Mouse (Mus musculus) layer of hippocampus, adult 8-10 months (tissue): ENCODE measurements around the gene Cuedc1. TPM values are rescaled to one million over a fixed set of nuclear protein-coding genes. Genes with fewer than 3 reads are reported as not detected.

Experiments used
- DNase-seq, 2 experiments: peaks; one replicate each; pipeline ENCODE4 v3.0.0; 2022; ENCODE audit warnings: low spot score in 2 of 2
- total RNA-seq, 4 experiments: library from RNA; stranded (reverse); gene quantifications; 2 replicates each; pipeline ENCODE4 v1.2.4; 2022

Cuedc1 gene
- total RNA-seq = 10 to 100 TPM; 30.9 to 38.7 (median 33.4) TPM

DNA sequence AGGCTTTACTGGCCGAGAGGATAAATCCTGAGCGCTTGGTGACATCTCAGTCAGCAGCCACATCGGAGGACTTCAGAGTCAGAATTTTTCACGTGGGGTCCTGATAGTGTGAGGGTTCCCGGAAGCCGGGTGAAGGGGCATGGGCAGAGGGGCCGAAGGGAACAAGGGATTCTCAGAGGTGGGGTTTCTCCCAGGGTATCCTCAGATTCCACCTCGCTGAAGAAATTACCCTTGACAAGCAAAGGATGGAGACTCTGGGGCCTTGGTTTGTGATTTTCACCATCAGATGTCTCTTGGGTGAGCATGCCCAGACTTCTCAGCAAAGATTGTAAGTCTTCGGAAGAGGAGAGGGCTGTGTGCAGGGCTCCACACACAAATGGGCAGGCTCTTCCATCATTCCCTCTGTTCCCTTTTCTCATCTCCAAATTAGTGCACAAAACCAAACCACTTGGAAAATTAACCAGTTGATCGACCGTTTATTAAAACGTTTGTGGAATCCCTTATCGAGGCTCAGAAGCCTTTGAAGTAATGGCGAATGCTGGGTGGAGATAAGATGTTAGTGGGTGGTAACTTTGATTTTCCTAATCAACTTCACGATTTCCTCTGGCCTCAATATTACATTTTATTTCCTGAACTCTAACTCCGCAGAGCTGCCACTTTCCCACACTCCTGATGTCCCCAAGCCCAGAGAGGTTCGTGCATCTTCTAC is at the start of gene Cuedc1:
Cuedc1 (plus strand) TSS at position 38 of the 709 bp plus-strand sequence.
- DNase-seq = no peak

DNA sequence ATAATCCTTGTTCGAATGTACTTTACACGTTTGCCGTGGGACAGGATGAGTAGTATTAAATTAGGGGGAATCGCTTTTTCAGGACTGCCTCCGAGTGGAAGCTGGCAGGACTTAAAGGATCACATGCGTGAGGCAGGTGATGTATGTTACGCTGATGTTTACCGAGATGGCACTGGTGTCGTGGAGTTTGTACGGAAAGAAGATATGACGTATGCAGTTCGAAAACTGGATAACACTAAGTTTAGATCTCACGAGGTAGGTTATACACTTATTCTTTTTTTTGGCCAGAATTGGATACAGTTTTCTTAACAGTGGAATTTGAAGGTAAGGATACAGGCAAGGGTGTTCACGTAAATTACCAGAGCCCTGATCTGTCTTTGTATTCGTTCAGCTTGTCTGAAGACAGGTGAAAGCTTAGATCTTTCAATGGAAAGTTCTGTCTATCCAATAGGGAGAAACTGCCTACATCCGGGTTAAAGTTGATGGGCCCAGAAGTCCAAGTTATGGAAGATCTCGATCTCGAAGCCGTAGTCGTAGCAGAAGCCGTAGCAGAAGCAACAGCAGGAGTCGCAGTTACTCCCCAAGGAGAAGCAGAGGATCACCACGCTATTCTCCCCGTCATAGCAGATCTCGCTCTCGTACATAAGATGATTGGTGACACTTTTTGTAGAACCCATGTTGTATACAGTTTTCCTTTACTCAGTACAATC is 48.7 kb upstream of the Cuedc1 start:
- DNase-seq = no peak

GRCm38 (mm10) chr11:88049732-88050131 is 48.1 kb upstream of the Cuedc1 start:
- no peak for DNase-seq

- no peak for DNase-seq
These were observed 45.2 kb upstream of the Cuedc1 start for GRCm38 (mm10) chr11:88052638-88053037.

- DNase-seq = no peak
These were observed 44.0 kb upstream of the Cuedc1 start for GRCm38 (mm10) chr11:88053821-88054220.

DNA sequence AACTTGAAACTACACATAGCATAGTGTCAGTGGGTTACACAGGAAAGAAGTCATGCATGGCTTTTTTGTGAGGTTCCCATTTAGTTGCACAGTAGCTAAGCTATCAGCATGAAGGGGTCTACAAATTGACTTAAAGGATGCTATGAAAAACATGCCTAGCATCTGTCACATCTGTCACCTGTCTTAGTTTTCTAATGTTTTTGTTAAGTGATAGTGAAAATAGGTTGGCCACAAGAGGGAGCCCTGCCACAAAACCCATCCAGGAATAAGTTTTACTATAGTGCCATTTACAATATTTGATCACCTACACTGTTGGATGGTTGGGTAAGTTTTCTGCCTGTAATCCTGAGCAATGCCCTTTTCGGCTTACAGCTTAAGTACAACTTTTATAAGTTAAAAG is 43.3 kb upstream of the Cuedc1 start:
- peak in 1 of 2 experiments; percentile 40 for DNase-seq

DNA sequence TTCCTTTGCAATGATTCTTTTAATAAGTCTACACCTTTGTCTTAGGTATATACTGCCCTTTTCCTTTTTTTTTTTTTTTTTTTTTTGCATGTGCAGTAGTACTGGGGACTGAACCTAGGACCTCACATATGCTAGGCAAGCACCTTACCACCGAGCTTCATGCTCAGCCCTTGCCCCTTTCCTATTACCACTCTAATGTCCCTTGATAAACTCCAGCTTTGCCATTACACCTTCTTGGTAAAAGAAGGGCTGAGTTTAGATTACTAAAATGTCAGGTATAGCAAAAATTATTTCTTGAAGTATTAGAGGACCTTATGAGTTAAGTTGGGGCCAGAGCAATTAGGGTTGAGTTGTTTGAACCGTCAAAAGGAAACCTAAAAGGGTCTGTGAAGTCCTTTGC is 42.1 kb upstream of the Cuedc1 start:
- DNase-seq = no peak

DNA sequence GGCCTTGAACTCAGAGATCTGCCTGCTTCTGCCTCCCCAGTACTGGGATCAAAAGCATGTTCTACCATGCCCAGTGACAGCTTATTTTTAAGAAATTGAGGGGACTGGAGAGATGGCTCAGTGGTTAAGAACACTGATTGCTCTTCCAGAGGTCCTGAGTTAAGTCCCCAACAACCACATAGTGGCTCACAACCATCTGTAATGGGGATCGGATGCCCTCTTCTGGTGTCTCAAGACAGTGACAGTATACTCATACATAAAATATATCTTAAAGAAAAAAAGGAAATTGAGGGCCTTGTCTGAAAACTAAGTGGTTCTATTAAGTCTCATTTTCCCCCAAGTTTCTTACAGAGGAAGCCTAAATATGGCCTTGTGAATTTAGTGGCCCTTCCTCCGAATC is 40.1 kb upstream of the Cuedc1 start:
- no peak for DNase-seq

DNA sequence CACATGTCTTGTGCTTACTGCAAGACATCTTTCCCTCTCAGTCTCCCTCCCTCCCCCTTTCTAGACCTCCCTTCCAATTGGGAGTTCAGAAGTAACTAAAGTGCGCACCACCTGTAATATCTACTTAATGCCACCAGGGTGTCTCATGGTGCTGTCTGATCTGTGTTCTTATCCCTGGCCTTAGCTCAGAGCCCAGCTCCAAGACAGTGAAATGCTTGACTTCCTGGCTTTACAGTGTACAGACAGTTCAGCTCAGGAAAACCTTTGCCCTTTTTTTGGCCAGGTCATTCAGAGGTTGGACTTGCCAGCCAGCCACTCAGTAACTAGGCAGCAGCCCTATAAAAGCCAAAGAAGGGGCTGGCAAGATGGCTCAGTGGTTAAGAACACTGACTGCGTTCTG is 38.7 kb upstream of the Cuedc1 start:
- DNase-seq = peak in 1 of 2 experiments; percentile 32

- DNase-seq = no peak
These were observed 35.8 kb upstream of the Cuedc1 start for GRCm38 (mm10) chr11:88061892-88062625.

DNA sequence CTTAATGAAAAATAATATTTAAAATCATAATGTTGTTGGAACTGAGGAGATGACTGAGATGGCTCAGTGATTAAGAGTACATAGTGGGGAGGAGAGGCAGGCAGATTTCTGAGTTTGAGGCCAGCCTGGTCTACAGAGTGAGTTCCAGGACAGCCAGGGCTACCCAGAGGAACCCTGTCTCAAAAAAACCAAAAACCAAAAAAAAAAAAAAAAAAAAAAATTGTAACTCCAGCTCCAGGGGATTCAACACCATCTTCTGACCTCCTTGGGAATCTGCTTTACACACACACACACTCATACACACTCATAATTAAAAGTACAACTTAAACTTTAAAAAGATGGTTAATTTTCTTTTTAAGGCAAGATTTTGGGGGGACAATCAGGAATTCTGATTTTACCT is 32.1 kb upstream of the Cuedc1 start:
- no peak for DNase-seq

DNA sequence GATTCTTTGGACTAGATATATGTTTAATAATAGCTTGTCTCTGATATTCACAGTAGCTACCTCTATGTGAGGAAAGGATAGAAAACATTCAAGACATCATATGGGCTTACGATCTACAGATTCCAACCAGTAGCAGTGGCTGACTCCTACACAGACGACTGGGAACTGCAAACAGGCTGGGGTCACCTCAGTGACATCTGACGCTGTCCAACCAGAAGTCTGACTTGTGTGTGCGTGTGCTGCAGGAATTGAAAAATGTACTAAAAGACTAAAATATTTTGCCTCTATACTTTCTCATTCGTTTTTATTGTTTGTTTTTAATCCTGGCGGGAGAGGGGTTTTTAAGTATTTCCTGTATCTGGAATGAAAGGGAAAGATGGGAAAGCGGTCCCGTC is 30.7 kb upstream of the Cuedc1 start:
- DNase-seq = no peak

- peak; percentile 47 to 58 for DNase-seq
These were observed 30.1 kb upstream of the Cuedc1 start, which contains the start of gene Vezf1 for GRCm38 (mm10) chr11:88067586-88068410. Gene Vezf1, plus strand, starts transcription at chr11:88068279.

DNA sequence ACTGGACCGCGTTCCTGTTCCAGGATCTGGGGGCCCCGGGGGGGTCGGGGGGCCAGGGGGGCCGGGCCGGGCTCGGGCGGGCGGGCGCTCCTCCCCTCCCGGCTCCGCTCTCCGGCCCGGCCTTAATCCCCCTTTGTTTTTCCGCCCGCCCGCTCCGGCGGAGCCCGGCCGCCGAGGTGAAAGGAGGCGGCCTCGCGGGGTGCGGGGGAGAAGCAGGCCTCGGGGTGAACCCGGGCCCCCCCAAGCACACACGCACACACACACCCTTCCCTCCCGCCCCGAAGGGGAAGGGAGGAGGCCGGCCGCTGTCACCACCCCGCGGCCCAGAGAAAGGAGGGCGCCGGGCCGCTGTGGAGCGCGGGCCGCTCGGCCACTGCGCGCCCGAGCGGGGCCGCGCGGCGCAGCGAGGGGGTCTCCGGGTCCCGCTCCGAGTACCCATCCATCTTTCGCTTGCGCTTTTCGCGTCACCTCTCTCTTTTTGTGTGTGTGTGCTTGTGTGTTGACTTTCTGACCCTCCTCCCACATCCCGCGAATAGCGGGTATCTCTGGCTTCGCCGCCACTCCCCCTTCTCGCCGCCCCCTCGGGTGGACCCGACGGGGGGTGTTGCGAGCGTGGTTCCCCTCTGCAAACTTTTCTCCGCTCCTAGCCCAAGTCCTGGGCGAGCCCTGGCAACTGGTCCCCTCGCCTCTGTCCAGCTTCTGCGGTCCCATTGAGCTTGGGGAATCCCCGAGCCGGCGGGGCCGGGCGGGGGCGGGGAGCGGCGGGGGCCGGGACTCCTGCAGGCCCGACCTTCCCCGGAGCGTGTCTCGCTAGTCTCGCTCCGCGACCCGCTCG is 29.2 kb upstream of the Cuedc1 start:
- DNase-seq = no peak

- no peak for DNase-seq
These were observed 28.6 kb upstream of the Cuedc1 start for GRCm38 (mm10) chr11:88069246-88069570.

DNA sequence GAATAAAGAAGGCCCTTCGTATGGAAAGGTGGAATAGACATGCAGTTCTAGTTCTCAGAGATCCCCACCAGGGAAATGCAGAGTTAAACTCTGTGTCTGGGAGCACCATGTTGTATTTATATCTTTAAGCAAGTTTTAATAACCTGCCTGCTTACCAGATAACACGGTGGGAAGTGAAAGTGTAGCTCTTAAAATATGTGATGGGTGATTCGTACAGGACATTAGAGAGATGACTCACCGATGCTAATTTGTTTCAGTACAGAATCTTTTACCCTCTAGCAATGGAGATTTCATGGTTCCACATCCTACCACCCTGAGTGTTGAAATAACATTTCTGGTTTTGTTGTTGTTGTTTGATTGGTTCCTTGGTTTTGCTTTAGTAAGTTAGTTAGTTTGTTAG is 27.5 kb upstream of the Cuedc1 start:
- no peak for DNase-seq

DNA sequence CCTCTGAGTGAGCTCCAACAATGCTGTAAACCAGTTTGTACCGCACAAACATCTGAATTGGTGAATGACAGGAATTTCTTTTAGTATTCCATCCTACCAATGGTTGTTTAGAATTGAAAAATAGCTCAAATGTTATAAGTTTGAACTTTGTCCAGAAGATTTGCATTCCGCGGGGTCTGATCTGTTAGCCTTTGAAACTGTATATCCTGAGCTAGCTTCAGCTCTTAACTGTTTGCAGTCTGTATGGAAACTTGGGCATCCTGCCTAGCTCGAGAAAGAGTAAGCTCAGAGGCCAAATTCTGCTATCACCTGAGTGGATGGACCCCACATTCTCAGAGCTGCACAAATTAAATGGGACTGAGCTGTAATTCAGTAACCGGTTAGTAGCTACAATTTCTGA is 26.7 kb upstream of the Cuedc1 start:
- DNase-seq = no peak

GRCm38 (mm10) chr11:88073343-88073875 is 24.4 kb upstream of the Cuedc1 start:
- DNase-seq = no peak

DNA sequence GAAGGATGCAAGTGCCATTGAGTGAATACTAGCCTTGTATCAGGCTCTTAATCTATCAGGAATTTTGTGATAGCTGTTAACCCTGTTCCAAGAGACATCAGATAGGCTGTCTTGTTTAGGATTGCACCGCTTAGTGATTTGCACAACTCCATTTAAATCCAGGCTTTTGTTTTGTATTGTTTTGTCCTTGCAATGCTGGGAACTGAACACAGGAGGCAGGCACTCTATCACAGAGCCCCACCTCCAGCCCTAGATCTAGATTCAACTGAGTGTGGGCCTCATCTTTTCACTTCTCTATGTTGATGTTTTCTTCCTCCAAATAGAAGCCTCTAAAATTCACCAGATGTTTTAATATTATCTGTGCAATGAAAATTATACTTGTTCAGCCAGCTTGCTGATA is 22.2 kb upstream of the Cuedc1 start:
- DNase-seq = no peak

- no peak for DNase-seq
These were observed 21.5 kb upstream of the Cuedc1 start for GRCm38 (mm10) chr11:88076394-88076793.
